Mouse (Mus musculus) liver, embryonic 12.5 days (tissue): ENCODE measurements at regions not wholly inside any gene's neighbourhood (a gene's known extent, or its start where the extent isn't known, plus 50 kb on each side); places are given as distances from the start of the nearest gene placed in this dataset.

Experiments
- ATAC-seq: fragments of 200-750 bp; cut with Nextera tagmentation; 2 replicates; pipeline ENCODE4 v1.8.0; 2017; ENCODE audit warnings: moderate number of reproducible peaks, mild to moderate bottlenecking, moderate library complexity
- H3K27ac ChIP-seq: fragments of 300-500 bp; sonication (generic); 2 replicates; pipeline ENCODE4 v1.5.1; 2016; ENCODE audit warnings: mild to moderate bottlenecking
- H3K27me3 ChIP-seq: fragments of 300-500 bp; sonication (generic); replicated peaks from 2 replicates; pipeline ENCODE4 v1.6.1; 2016; ENCODE audit warnings: mild to moderate bottlenecking, moderate library complexity
- H3K36me3 ChIP-seq: fragments of 300-500 bp; sonication (generic); 2 replicates; pipeline ENCODE4 v1.6.1; 2016; ENCODE audit warnings: mild to moderate bottlenecking, moderate library complexity
- H3K4me1 ChIP-seq: fragments of 300-500 bp; sonication (generic); 2 replicates; pipeline ENCODE4 v1.6.1; 2016
- H3K4me2 ChIP-seq: fragments of 300-500 bp; sonication (generic); 2 replicates; pipeline ENCODE4 v1.6.1; 2016; ENCODE audit warnings: mild to moderate bottlenecking, moderate library complexity
- H3K4me3 ChIP-seq: fragments of 300-500 bp; sonication (generic); 2 replicates; pipeline ENCODE4 v1.5.1; 2016; ENCODE audit warnings: mild to moderate bottlenecking, moderate library complexity
- H3K9ac ChIP-seq: fragments of 300-500 bp; sonication (generic); 2 replicates; pipeline ENCODE4 v1.6.1; 2016; ENCODE audit warnings: mild to moderate bottlenecking, moderate library complexity
- H3K9me3 ChIP-seq: fragments of 300-500 bp; sonication (generic); replicated peaks from 2 replicates; pipeline ENCODE4 v1.6.1; 2016; ENCODE audit warnings: mild to moderate bottlenecking, moderate library complexity
- whole genome bisulfite sequencing: fragments of 180-500 bp; shearing (Covaris S2); methylation state at CpG from one replicate; pipeline ENCODE4 v1.1.7; 2016; ENCODE audit not compliant: insufficient replicate concordance; 5-methylcytosine and 5-hydroxymethylcytosine counted together

- H3K4me1 ChIP-seq: no peaks in the 10 kb centered on the region
- ATAC-seq: no peak
Measured at GRCm38 (mm10) chr11:38034526-38035286, 798.9 kb upstream of the Tenm2 start.

GRCm38 (mm10) chr11:38021704-38022103 lies 785.9 kb upstream of the Tenm2 start:
- Histone ChIP-seq H3K4me2 (no peak overlapping the region), H3K27me3 (no peaks in the 10 kb centered on the region), H3K9me3 (no peaks in the 10 kb centered on the region), H3K27ac (no peak overlapping the region), H3K9ac (no peak overlapping the region), H3K36me3 (no peaks in the 10 kb centered on the region), H3K4me3 (no peak overlapping the region), H3K4me1 (no peaks in the 10 kb centered on the region)
- ATAC-seq: no peak

More at GRCm38 (mm10) chr11:38034526-38035286, 798.9 kb upstream of the Tenm2 start:
- Histone ChIP-seq H3K9ac (no peak overlapping the region), H3K4me3 (no peak overlapping the region), H3K27ac (no peak overlapping the region), H3K9me3 (no peaks in the 10 kb centered on the region), H3K4me2 (no peak overlapping the region), H3K36me3 (no peaks in the 10 kb centered on the region), H3K27me3 (no peaks in the 10 kb centered on the region)
- WGBS: 68% methylated on average over 2 of the region's 2 CpGs

- no peak overlapping the region for H3K9ac ChIP-seq
- no peak for ATAC-seq
- H3K4me1 ChIP-seq: no peaks in the 10 kb centered on the region
- 67% methylated on average over 2 of the region's 2 CpGs for WGBS
- no peaks in the 10 kb centered on the region for H3K27me3 ChIP-seq
- H3K4me3 ChIP-seq: no peak overlapping the region
- H3K4me2 ChIP-seq: no peak overlapping the region
- H3K27ac ChIP-seq: no peak overlapping the region
- H3K36me3 ChIP-seq: no peaks in the 10 kb centered on the region
- H3K9me3 ChIP-seq: no peaks in the 10 kb centered on the region
Measured at GRCm38 (mm10) chr11:37978131-37978530, 742.4 kb upstream of the Tenm2 start.

- no peak for ATAC-seq
- 66% methylated on average over 5 of the region's 5 CpGs for WGBS
- Histone ChIP-seq H3K36me3 (no peaks in the 10 kb centered on the region), H3K27me3 (no peaks in the 10 kb centered on the region), H3K9ac (no peak overlapping the region), H3K27ac (no peak overlapping the region), H3K4me3 (no peak overlapping the region), H3K9me3 (no peaks in the 10 kb centered on the region), H3K4me2 (no peak overlapping the region), H3K4me1 (no peaks in the 10 kb centered on the region)
Measured at GRCm38 (mm10) chr11:37936439-37937134, 700.8 kb upstream of the Tenm2 start.

DNA sequence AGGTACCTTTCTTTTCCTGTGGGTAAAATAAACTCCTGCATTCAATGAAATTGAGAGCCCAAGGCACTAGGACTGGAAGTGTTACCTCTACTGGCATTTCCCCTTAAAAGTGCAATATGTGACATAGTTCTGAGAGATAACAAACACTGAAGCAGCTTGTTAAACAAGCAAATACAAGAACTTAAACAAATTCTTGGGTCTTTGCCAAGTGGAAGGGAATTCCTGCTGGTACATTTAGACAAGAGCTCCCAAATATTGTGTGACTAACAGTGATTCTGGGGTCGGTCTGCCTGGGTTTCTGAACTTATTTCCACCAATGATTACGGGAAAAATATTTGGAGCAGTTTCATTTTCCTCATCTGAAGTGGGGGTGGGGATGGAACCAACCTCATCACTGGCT lies 677.4 kb upstream of the Tenm2 start:
- Histone ChIP-seq H3K27me3 (no peaks in the 10 kb centered on the region), H3K9ac (no peak overlapping the region), H3K4me3 (no peak overlapping the region), H3K4me1 (no peaks in the 10 kb centered on the region), H3K4me2 (no peak overlapping the region), H3K36me3 (no peaks in the 10 kb centered on the region), H3K27ac (no peak overlapping the region), H3K9me3 (no peaks in the 10 kb centered on the region)
- no peak for ATAC-seq
- 46% methylated on average over 2 of the region's 2 CpGs for WGBS

DNA sequence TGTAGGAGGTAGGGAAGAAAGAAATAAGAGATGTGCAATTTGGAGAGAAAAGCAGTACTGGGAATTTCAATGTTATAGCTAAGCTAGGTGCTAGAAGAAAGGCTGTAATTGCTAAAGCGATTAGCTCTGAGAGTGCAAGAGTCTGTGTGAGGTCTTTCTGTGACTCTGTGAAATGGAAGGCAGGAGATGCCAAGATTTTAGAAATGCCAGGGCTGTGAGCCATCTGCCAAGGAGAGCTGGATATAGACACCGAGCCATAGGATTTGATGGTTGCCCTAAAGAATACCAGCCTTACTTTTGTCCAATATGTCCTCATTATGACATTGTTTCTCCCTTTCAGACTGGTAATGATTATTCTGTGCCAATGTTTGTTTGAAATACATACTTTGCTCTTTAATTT lies 669.2 kb upstream of the Tenm2 start:
- no peaks in the 10 kb centered on the region for H3K27me3 ChIP-seq
- H3K4me1 ChIP-seq: no peaks in the 10 kb centered on the region
- 67% methylated on average over 2 of the region's 2 CpGs for WGBS

DNA sequence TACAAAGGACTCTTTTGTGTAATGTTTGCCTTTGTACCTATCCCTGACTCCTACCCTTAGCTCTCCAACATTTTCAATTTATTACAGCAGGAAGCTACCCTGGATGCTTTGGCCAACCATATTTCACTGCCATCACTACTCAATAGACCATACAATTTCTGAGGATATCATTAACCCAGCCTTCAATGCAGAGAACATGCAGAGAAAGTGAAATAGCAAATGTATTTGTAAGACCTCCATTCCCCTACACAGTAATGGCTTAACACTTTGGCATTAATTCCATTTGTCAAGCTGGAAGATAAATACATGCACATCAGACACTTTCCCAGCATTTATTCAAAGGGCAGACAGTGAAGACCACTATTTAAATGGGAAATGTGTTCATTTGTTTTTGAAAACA lies 661.9 kb upstream of the Tenm2 start:
- Histone ChIP-seq H3K4me2 (no peak overlapping the region), H3K36me3 (no peaks in the 10 kb centered on the region), H3K27ac (no peak overlapping the region), H3K4me1 (no peaks in the 10 kb centered on the region), H3K27me3 (no peaks in the 10 kb centered on the region), H3K9ac (no peak overlapping the region), H3K9me3 (no peaks in the 10 kb centered on the region), H3K4me3 (no peak overlapping the region)
- no peak for ATAC-seq

More for the DNA sequence above, 669.2 kb upstream of the Tenm2 start:
- Histone ChIP-seq H3K4me3 (no peak overlapping the region), H3K27ac (no peak overlapping the region), H3K9ac (no peak overlapping the region), H3K9me3 (no peaks in the 10 kb centered on the region), H3K36me3 (no peaks in the 10 kb centered on the region), H3K4me2 (no peak overlapping the region)
- no peak for ATAC-seq

GRCm38 (mm10) chr11:37882717-37883116 lies 647.0 kb upstream of the Tenm2 start:
- no peaks in the 10 kb centered on the region for H3K36me3 ChIP-seq
- ATAC-seq: no peak
- H3K4me1 ChIP-seq: no peaks in the 10 kb centered on the region
- H3K27ac ChIP-seq: no peak overlapping the region
- H3K27me3 ChIP-seq: no peaks in the 10 kb centered on the region
- H3K4me2 ChIP-seq: no peak overlapping the region
- H3K9ac ChIP-seq: no peak overlapping the region
- WGBS: 61% methylated on average over 4 of the region's 4 CpGs
- H3K4me3 ChIP-seq: no peak overlapping the region
- no peaks in the 10 kb centered on the region for H3K9me3 ChIP-seq

GRCm38 (mm10) chr11:37837301-37837700 lies 601.5 kb upstream of the Tenm2 start:
- no peak overlapping the region for H3K4me2 ChIP-seq
- no peaks in the 10 kb centered on the region for H3K27me3 ChIP-seq
- no peak overlapping the region for H3K4me3 ChIP-seq
- WGBS: 74% methylated on average over 5 of the region's 5 CpGs
- no peaks in the 10 kb centered on the region for H3K36me3 ChIP-seq
- H3K9me3 ChIP-seq: no peaks in the 10 kb centered on the region
- no peaks in the 10 kb centered on the region for H3K4me1 ChIP-seq
- ATAC-seq: no peak
- H3K9ac ChIP-seq: no peak overlapping the region
- H3K27ac ChIP-seq: no peak overlapping the region

DNA sequence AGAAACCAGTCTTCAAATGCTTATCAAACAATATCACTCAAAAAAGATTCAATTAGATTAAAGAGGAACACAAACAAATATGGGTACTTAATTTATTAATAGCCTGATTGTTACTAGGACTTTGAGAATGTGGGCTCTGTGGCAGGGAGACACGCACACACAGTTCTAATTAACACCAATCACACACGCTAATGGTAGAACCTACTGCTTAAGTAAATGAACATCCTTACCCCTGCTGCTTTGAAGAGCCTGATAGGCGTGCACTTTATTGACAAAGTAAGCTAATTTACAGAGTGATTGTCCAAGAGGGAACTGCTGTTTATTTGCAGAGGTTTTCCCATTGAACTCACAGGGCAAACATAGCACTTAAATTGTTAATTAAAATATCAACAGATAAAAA lies 595.2 kb upstream of the Tenm2 start:
- H3K36me3 ChIP-seq: no peaks in the 10 kb centered on the region
- WGBS: 54% methylated on average over 3 of the region's 3 CpGs
- no peak for ATAC-seq

GRCm38 (mm10) chr11:37806761-37807160 lies 571.0 kb upstream of the Tenm2 start:
- Histone ChIP-seq H3K9me3 (no peaks in the 10 kb centered on the region), H3K9ac (no peak overlapping the region), H3K36me3 (no peaks in the 10 kb centered on the region), H3K4me1 (no peaks in the 10 kb centered on the region), H3K4me3 (no peak overlapping the region), H3K4me2 (no peak overlapping the region), H3K27ac (no peak overlapping the region), H3K27me3 (no peaks in the 10 kb centered on the region)
- ATAC-seq: no peak
- WGBS: 68% methylated on average over 5 of the region's 5 CpGs

More for the DNA sequence above, 595.2 kb upstream of the Tenm2 start:
- Histone ChIP-seq H3K27ac (no peak overlapping the region), H3K4me2 (no peak overlapping the region), H3K27me3 (no peaks in the 10 kb centered on the region), H3K9me3 (no peaks in the 10 kb centered on the region), H3K4me3 (no peak overlapping the region), H3K4me1 (no peaks in the 10 kb centered on the region), H3K9ac (no peak overlapping the region)

DNA sequence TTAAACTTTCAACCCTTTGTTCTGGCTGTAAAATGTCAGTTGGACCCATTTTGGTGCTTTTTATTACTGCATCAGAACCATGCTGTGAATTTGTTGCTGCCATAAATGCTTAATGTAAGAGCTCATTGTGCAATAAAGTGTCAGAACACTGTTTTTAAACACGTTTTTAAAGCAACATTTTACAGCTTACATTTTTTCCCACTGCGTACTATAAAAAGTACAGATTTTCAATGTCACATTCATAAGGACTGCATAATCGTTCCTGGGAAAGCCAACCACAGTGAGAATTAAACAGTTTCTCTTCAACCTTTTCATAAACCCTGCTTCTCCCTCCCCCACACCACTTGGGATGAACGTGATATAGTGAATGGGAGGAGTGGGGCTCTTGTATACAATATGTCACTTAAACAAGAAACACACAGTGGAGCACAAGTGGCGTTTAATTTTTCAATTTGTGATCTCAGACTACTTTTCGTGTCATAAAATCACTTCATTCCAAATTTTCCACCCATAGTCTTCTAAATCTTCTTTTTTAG lies 563.1 kb upstream of the Tenm2 start:
- 53% methylated on average over 6 of the region's 6 CpGs for WGBS
- no peak for ATAC-seq
- no peak overlapping the region for H3K27ac ChIP-seq
- H3K4me2 ChIP-seq: no peak overlapping the region
- H3K4me1 ChIP-seq: no peaks in the 10 kb centered on the region
- H3K9me3 ChIP-seq: no peaks in the 10 kb centered on the region
- no peaks in the 10 kb centered on the region for H3K27me3 ChIP-seq
- no peak overlapping the region for H3K9ac ChIP-seq
- H3K36me3 ChIP-seq: no peaks in the 10 kb centered on the region
- no peak overlapping the region for H3K4me3 ChIP-seq
